Mouse (Mus musculus): ENCODE data around the gene Ddx49. TPM values are rescaled to one million over a fixed set of nuclear protein-coding genes. Genes with fewer than 3 reads are reported as not detected.
A peak's percentile ranks its signal among the peaks of the same experiment; 100 is the strongest.

The Ddx49 gene
- polyA plus RNA-seq, 1 experiment from 2014 or later, result 47.4 TPM

DNA sequence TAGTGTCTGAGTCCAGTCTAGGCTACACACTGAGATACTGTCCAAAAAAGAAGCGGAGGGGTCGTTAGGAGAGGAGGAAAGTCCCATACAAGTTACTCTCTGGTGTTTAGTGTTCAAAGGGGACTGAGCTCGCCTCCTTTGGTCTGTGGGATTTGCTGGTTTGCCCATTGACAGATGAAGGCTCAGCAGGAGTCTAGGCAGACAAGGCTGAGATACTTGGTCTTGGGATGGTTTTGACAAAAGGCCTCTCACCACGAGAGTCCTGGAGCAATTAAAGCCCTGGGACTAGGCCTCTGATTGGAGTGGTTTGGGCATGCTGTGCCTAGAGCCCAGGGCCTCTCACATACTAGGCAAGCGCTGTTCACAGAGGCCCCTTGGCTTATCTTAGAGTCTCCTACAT is 34.0 kb downstream of the Ddx49 start:
- Histone ChIP-seq H3K9me3 (ENCODE audit: control insufficient read depth, low read length) (no peaks in the 10 kb centered on the region), H3K36me3 (ENCODE audit: control insufficient read depth, insufficient read depth, low read length) (peaks cover 28% of the 10 kb centered on the region), H3K9ac (ENCODE audit: low read depth, low read length) (no peak overlapping the region), H3K27me3 (replicated peaks; ENCODE audit: control insufficient read depth, insufficient read depth, low read length) (no peaks in the 10 kb centered on the region), H3K4me3 (ENCODE audit: low read depth, low read length) (no peak overlapping the region), H3K27ac (replicated peaks; ENCODE audit: low read depth, low read length) (peak overlapping the region; percentile 46; the same call in 1 of the 2 replicates), H3K4me2 (ENCODE audit: low read depth, low read length) (no peak overlapping the region), H3K4me1 (ENCODE audit: control insufficient read depth, insufficient read depth, low read length) (no peaks in the 10 kb centered on the region)
- DNase-seq (ENCODE audit: low spot score), result no peak
- WGBS, result 64% methylated on average over 5 of the region's 5 CpGs
- ATAC-seq (ENCODE audit: low read depth), result 0 out of 2 replicates have a peak, but pooled peaks have one; percentile 8

- Histone ChIP-seq H3K9me3 (ENCODE audit: control insufficient read depth, low read length) (no peaks in the 10 kb centered on the region), H3K27me3 (replicated peaks; ENCODE audit: control insufficient read depth, insufficient read depth, low read length) (no peaks in the 10 kb centered on the region), H3K4me2 (ENCODE audit: low read depth, low read length) (no peak overlapping the region), H3K4me1 (ENCODE audit: control insufficient read depth, insufficient read depth, low read length) (no peaks in the 10 kb centered on the region), H3K4me3 (ENCODE audit: low read depth, low read length) (no peak overlapping the region), H3K27ac (replicated peaks; ENCODE audit: low read depth, low read length) (no peak overlapping the region), H3K9ac (ENCODE audit: low read depth, low read length) (no peak overlapping the region), H3K36me3 (ENCODE audit: control insufficient read depth, insufficient read depth, low read length) (peaks cover 34% of the 10 kb centered on the region)
- 93% methylated on average over 3 of the region's 3 CpGs for WGBS
- no peak for DNase-seq (ENCODE audit: low spot score)
- ATAC-seq (ENCODE audit: low read depth), result no peak
These were observed 34.6 kb downstream of the Ddx49 start for GRCm38 (mm10) chr8:70267674-70268073.

DNA sequence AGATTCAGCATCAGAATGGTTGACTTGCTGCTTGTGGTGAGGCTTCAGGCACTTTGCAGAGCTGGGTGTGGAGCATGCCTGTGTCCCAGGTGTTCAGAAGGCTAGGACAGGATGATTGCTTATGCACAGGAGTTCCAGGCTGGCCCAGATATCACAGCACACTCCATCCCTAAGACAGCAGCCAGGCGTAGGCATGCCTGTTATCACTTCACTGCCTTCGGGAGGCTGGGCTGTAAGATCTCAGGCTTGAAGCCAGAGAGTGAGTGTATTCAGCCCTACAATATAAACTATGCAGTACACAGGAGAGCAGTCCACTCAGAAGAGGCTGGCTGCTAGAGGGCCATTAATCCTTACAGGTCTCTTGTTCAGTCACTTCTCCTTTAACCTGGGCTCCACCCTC is 43.2 kb downstream of the Ddx49 start:
- Histone ChIP-seq H3K4me1 (ENCODE audit: control insufficient read depth, insufficient read depth, low read length) (no peaks in the 10 kb centered on the region), H3K27ac (replicated peaks; ENCODE audit: low read depth, low read length) (no peak overlapping the region), H3K4me3 (ENCODE audit: low read depth, low read length) (no peak overlapping the region), H3K4me2 (ENCODE audit: low read depth, low read length) (no peak overlapping the region), H3K9me3 (ENCODE audit: control insufficient read depth, low read length) (no peaks in the 10 kb centered on the region), H3K9ac (ENCODE audit: low read depth, low read length) (no peak overlapping the region), H3K36me3 (ENCODE audit: control insufficient read depth, insufficient read depth, low read length) (peaks cover 98% of the 10 kb centered on the region), H3K27me3 (replicated peaks; ENCODE audit: control insufficient read depth, insufficient read depth, low read length) (no peaks in the 10 kb centered on the region)
- no peak for DNase-seq (ENCODE audit: low spot score)
- WGBS, result 89% methylated on average over 2 of the region's 2 CpGs
- no peak for ATAC-seq (ENCODE audit: low read depth)

- no peaks in the 10 kb centered on the region for H3K4me1 ChIP-seq (ENCODE audit: control insufficient read depth, insufficient read depth, low read length)
- no peak overlapping the region for H3K27ac ChIP-seq (replicated peaks; ENCODE audit: low read depth, low read length)
- no peaks in the 10 kb centered on the region for H3K27me3 ChIP-seq (replicated peaks; ENCODE audit: control insufficient read depth, insufficient read depth, low read length)
- no peaks in the 10 kb centered on the region for H3K9me3 ChIP-seq (ENCODE audit: control insufficient read depth, low read length)
- ATAC-seq (ENCODE audit: low read depth) (no peak), DNase-seq (ENCODE audit: low spot score) (no peak)
- 92% methylated on average over 5 of the region's 5 CpGs for WGBS
- peaks cover 98% of the 10 kb centered on the region for H3K36me3 ChIP-seq (ENCODE audit: control insufficient read depth, insufficient read depth, low read length)
- no peak overlapping the region for H3K4me2 ChIP-seq (ENCODE audit: low read depth, low read length)
- H3K9ac ChIP-seq (ENCODE audit: low read depth, low read length), result no peak overlapping the region
- no peak overlapping the region for H3K4me3 ChIP-seq (ENCODE audit: low read depth, low read length)
These were observed 43.7 kb downstream of the Ddx49 start for GRCm38 (mm10) chr8:70258600-70258999.

DNA sequence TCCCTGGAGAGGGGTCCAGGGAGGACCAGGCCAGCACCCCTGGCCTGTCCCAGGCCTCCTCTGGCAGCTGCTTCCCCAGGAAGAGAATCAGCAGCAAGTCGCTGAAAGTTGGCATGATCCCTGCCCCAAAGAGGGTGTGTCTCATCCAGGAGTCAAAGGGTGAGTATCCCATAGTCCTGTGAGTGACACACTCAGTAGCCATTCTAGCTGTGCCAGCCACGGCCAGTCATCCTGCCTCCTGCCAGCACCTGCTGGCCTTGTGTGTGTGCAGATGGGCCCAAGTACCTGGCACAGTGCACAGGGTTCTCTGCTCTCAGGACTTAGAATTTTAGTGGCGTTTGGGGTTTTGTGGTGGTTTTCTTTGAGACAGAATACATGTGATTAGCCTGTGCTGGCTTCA is 44.8 kb downstream of the Ddx49 start:
- H3K27me3 ChIP-seq (replicated peaks; ENCODE audit: control insufficient read depth, insufficient read depth, low read length), result no peaks in the 10 kb centered on the region
- H3K36me3 ChIP-seq (ENCODE audit: control insufficient read depth, insufficient read depth, low read length), result peaks cover 98% of the 10 kb centered on the region
- H3K4me3 ChIP-seq (ENCODE audit: low read depth, low read length), result no peak overlapping the region
- no peak overlapping the region; the same call in 1 of the 2 replicates for H3K9ac ChIP-seq (ENCODE audit: low read depth, low read length)
- no peak for DNase-seq (ENCODE audit: low spot score)
- no peak overlapping the region for H3K27ac ChIP-seq (replicated peaks; ENCODE audit: low read depth, low read length)
- 92% methylated on average over 3 of the region's 3 CpGs for WGBS
- no peaks in the 10 kb centered on the region for H3K9me3 ChIP-seq (ENCODE audit: control insufficient read depth, low read length)
- no peak for ATAC-seq (ENCODE audit: low read depth)
- no peak overlapping the region for H3K4me2 ChIP-seq (ENCODE audit: low read depth, low read length)
- no peaks in the 10 kb centered on the region for H3K4me1 ChIP-seq (ENCODE audit: control insufficient read depth, insufficient read depth, low read length)

DNA sequence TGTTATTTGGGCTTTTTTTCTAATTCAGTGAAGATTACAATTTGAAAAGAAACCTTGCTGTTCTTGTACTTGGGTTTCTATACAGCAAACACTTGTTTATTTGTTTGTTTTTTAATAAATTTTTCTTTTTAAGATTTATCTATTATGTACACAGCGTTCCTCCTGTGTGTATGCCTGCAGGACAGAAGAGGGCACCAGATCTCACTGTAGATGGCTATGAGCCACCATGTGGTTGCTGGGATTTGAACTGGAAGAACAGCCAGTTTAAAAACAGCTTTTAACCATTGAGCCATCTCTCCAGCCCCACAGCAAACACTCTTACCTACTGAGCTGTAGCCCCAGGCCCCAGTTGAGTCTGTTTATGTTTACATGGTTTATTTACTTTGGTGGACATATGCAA is 47.7 kb downstream of the Ddx49 start:
- H3K36me3 ChIP-seq (ENCODE audit: control insufficient read depth, insufficient read depth, low read length), result peaks cover 98% of the 10 kb centered on the region
- H3K27me3 ChIP-seq (replicated peaks; ENCODE audit: control insufficient read depth, insufficient read depth, low read length), result no peaks in the 10 kb centered on the region
- DNase-seq (ENCODE audit: low spot score) (no peak), ATAC-seq (ENCODE audit: low read depth) (no peak)
- H3K4me2 ChIP-seq (ENCODE audit: low read depth, low read length), result no peak overlapping the region
- H3K4me3 ChIP-seq (ENCODE audit: low read depth, low read length), result no peak overlapping the region
- WGBS, result 88% methylated on average over 1 of the region's 1 CpGs
- H3K4me1 ChIP-seq (ENCODE audit: control insufficient read depth, insufficient read depth, low read length), result no peaks in the 10 kb centered on the region
- H3K9ac ChIP-seq (ENCODE audit: low read depth, low read length), result no peak overlapping the region
- no peaks in the 10 kb centered on the region for H3K9me3 ChIP-seq (ENCODE audit: control insufficient read depth, low read length)
- H3K27ac ChIP-seq (replicated peaks; ENCODE audit: low read depth, low read length), result no peak overlapping the region

GRCm38 (mm10) chr8:70247841-70248240 is 54.4 kb downstream of the Ddx49 start:
- Histone ChIP-seq H3K9ac (ENCODE audit: low read depth, low read length) (no peak overlapping the region), H3K4me3 (ENCODE audit: low read depth, low read length) (no peak overlapping the region), H3K4me2 (ENCODE audit: low read depth, low read length) (no peak overlapping the region), H3K27ac (replicated peaks; ENCODE audit: low read depth, low read length) (no peak overlapping the region), H3K27me3 (replicated peaks; ENCODE audit: control insufficient read depth, insufficient read depth, low read length) (no peaks in the 10 kb centered on the region), H3K9me3 (ENCODE audit: control insufficient read depth, low read length) (no peaks in the 10 kb centered on the region), H3K4me1 (ENCODE audit: control insufficient read depth, insufficient read depth, low read length) (no peaks in the 10 kb centered on the region), H3K36me3 (ENCODE audit: control insufficient read depth, insufficient read depth, low read length) (peaks cover 87% of the 10 kb centered on the region)
- DNase-seq (ENCODE audit: low spot score), result no peak
- no peak for ATAC-seq (ENCODE audit: low read depth)
- 89% methylated on average over 3 of the region's 3 CpGs for WGBS

DNA sequence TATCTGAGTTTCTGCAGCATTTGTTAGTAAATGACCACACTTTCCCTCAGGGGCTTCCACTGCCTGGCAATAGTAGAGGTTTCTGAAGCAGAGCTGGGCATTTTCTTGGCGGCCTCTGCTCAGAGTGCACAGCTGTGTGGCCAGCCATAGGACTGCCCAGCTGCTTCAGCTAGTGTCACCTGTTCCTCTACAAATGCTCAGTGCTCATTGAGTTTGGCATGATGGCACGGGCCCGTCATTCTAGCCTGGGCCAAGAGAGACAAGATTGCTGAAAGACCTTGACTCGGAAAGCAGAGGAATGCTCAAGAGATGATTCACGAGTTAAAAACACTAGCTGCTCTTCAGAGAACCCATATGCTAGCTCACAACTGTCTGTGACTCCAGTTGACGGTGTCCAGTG is 55.7 kb downstream of the Ddx49 start:
- DNase-seq (ENCODE audit: low spot score), result no peak

More for the DNA sequence above, 55.7 kb downstream of the Ddx49 start:
- peaks cover 87% of the 10 kb centered on the region for H3K36me3 ChIP-seq (ENCODE audit: control insufficient read depth, insufficient read depth, low read length)
- no peak overlapping the region for H3K27ac ChIP-seq (replicated peaks; ENCODE audit: low read depth, low read length)
- H3K9ac ChIP-seq (ENCODE audit: low read depth, low read length), result no peak overlapping the region
- no peak overlapping the region for H3K4me3 ChIP-seq (ENCODE audit: low read depth, low read length)
- ATAC-seq (ENCODE audit: low read depth), result no peak
- WGBS, result 91% methylated on average over 6 of the region's 6 CpGs
- H3K4me1 ChIP-seq (ENCODE audit: control insufficient read depth, insufficient read depth, low read length), result no peaks in the 10 kb centered on the region
- no peaks in the 10 kb centered on the region for H3K27me3 ChIP-seq (replicated peaks; ENCODE audit: control insufficient read depth, insufficient read depth, low read length)
- no peak overlapping the region for H3K4me2 ChIP-seq (ENCODE audit: low read depth, low read length)
- H3K9me3 ChIP-seq (ENCODE audit: control insufficient read depth, low read length), result no peaks in the 10 kb centered on the region

All from embryonic facial prominence, embryonic 14.5 days (tissue).